Mouse (Mus musculus) lung, postnatal 0 days (tissue): Measurements from ENCODE around the gene Nupr1.

Experiments used
- CTCF ChIP-seq: IDR thresholded peaks from 2 replicates; pipeline ENCODE4 v1.5.1; 2016; ENCODE audit warnings: antibody characterized with exemption, mild to moderate bottlenecking
- EP300 ChIP-seq: IDR thresholded peaks from 2 replicates; pipeline ENCODE4 v1.6.1; 2016; ENCODE audit warnings: antibody characterized with exemption, mild to moderate bottlenecking, control low read depth

DNA sequence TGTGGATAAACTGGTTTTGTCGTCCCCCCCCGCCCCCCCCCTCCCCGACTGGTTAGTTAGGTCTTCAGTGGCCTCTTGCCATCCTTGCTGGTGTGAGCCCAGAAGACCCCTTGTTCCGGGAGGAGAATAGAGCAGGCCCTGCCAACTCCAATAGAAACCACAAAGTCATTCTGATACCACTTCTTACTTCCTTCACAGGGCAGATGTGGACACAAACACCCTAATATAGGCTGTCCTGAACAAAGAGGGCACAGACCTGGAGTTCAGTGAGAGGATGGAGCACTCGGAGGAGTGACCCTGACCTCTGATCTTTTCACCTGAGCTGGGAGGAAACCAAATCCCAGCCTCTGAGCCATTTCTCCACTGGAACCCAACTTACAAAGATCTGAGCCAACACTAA, 28.8 kb downstream of the Nupr1 start:
- TF ChIP-seq CTCF (no peak), EP300 (no peak)
